Mouse (Mus musculus): Measurements from ENCODE around the gene Ccdc12. TPM values are rescaled to one million over a fixed set of nuclear protein-coding genes. Genes with fewer than 3 reads are reported as not detected.
A peak's percentile ranks its signal among the peaks of the same experiment; 100 is the strongest.

Gene Ccdc12
- polyA plus RNA-seq (2015; fragmentation: Nextera tagmentation; extraction: Ambion mirVana): 88.5 and 101 TPM in 2 replicates

- Histone ChIP-seq H3K9ac (ENCODE audit: low read depth, low read length) (peak within 1 kb of the TSS; percentile 92), H3K27ac (ENCODE audit: low read depth, low read length) (peak within 1 kb of the TSS; percentile 96), H3K9me3 (ENCODE audit: control insufficient read depth, low read length) (no peaks in the 10 kb centered on the region), H3K4me2 (ENCODE audit: low read length) (peak within 1 kb of the TSS; percentile 83), H3K4me3 (ENCODE audit: low read length) (peak within 1 kb of the TSS; percentile 73), H3K36me3 (ENCODE audit: control insufficient read depth, insufficient read depth, low read length) (no peaks in the 10 kb centered on the region), H3K27me3 (replicated peaks; ENCODE audit: control insufficient read depth, insufficient read depth, low read length) (peaks cover 4% of the 10 kb centered on the region), H3K4me1 (ENCODE audit: control insufficient read depth, insufficient read depth, low read depth, low read length) (peaks cover 33% of the 10 kb centered on the region)
- WGBS: under 1% methylated on average over 52 of the region's 52 CpGs
- peak; percentile 97 for ATAC-seq
Observed at GRCm38 (mm10) chr9:110656249-110657221, at the start of gene Ccdc12. Ccdc12 (plus strand) TSS chr9:110656503.

GRCm38 (mm10) chr9:110611471-110611870 is 44.8 kb upstream of the Ccdc12 start:
- Histone ChIP-seq H3K4me1 (ENCODE audit: control insufficient read depth, insufficient read depth, low read depth, low read length) (no peaks in the 10 kb centered on the region), H3K27ac (ENCODE audit: low read depth, low read length) (no peak overlapping the region), H3K36me3 (ENCODE audit: control insufficient read depth, insufficient read depth, low read length) (peaks cover 15% of the 10 kb centered on the region), H3K4me3 (ENCODE audit: low read length) (no peak overlapping the region), H3K9ac (ENCODE audit: low read depth, low read length) (no peak overlapping the region), H3K27me3 (replicated peaks; ENCODE audit: control insufficient read depth, insufficient read depth, low read length) (no peaks in the 10 kb centered on the region), H3K4me2 (ENCODE audit: low read length) (no peak overlapping the region), H3K9me3 (ENCODE audit: control insufficient read depth, low read length) (no peaks in the 10 kb centered on the region)
- ATAC-seq: no peak
- WGBS: 87% methylated on average over 3 of the region's 3 CpGs

- Histone ChIP-seq H3K36me3 (ENCODE audit: control insufficient read depth, insufficient read depth, low read length) (peaks cover 31% of the 10 kb centered on the region), H3K4me3 (ENCODE audit: low read length) (no peak overlapping the region), H3K9ac (ENCODE audit: low read depth, low read length) (no peak overlapping the region), H3K27ac (ENCODE audit: low read depth, low read length) (no peak overlapping the region), H3K27me3 (replicated peaks; ENCODE audit: control insufficient read depth, insufficient read depth, low read length) (no peaks in the 10 kb centered on the region), H3K9me3 (ENCODE audit: control insufficient read depth, low read length) (no peaks in the 10 kb centered on the region), H3K4me2 (ENCODE audit: low read length) (no peak overlapping the region), H3K4me1 (ENCODE audit: control insufficient read depth, insufficient read depth, low read depth, low read length) (no peaks in the 10 kb centered on the region)
- WGBS: 83% methylated on average over 3 of the region's 3 CpGs
- ATAC-seq: no peak
Observed at GRCm38 (mm10) chr9:110617081-110617480, 39.2 kb upstream of the Ccdc12 start.

DNA sequence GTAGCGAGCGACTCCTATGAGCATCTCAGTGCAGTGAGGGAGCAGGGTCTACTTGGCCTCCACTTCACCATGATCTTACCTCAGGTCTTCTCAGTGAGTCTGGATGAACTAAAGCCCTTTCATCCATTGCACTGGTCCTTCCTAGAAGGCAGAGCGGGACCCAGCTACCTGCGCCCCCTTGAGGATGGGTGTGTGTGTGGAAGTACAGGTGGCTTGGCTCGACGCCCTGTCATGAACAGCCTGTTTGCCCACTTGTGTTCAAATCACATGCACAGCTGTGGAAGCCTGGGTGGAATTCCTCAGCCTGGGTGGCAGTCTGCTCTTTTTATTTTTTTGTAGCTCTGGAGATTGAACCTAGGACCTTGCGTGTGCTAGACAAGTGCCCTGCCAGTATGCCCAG is 36.1 kb upstream of the Ccdc12 start:
- no peak for ATAC-seq
- no peak overlapping the region for H3K27ac ChIP-seq (ENCODE audit: low read depth, low read length)
- H3K4me2 ChIP-seq (ENCODE audit: low read length): no peak overlapping the region
- 89% methylated on average over 7 of the region's 7 CpGs for WGBS
- H3K9me3 ChIP-seq (ENCODE audit: control insufficient read depth, low read length): no peaks in the 10 kb centered on the region
- no peaks in the 10 kb centered on the region for H3K27me3 ChIP-seq (replicated peaks; ENCODE audit: control insufficient read depth, insufficient read depth, low read length)
- no peak overlapping the region for H3K4me3 ChIP-seq (ENCODE audit: low read length)
- H3K36me3 ChIP-seq (ENCODE audit: control insufficient read depth, insufficient read depth, low read length): peaks cover 26% of the 10 kb centered on the region
- peaks cover 11% of the 10 kb centered on the region for H3K4me1 ChIP-seq (ENCODE audit: control insufficient read depth, insufficient read depth, low read depth, low read length)
- H3K9ac ChIP-seq (ENCODE audit: low read depth, low read length): no peak overlapping the region

DNA sequence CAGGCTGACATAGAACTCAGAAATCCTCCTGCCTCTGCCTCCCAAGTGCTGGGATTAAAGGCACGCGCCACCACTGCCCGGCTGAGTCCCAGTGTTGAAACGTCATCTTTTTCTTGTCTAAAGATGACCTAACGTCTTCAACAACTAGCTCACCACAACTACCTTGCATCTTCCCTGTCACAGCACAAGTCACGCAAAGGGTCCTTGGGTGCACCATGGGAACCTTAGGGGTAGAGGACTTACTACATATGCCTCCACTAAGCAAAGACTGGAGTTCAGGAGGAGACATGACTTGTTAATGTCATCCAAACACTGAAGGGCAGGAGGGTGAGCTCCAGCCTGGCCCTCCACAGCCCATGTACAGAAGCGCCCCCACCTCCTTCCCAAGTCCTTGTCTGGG is 35.6 kb upstream of the Ccdc12 start:
- ATAC-seq: no peak
- WGBS: 94% methylated on average over 7 of the region's 7 CpGs

GRCm38 (mm10) chr9:110622621-110623219 is 33.6 kb upstream of the Ccdc12 start:
- H3K27ac ChIP-seq (ENCODE audit: low read depth, low read length): no peak overlapping the region
- H3K27me3 ChIP-seq (replicated peaks; ENCODE audit: control insufficient read depth, insufficient read depth, low read length): no peaks in the 10 kb centered on the region
- H3K4me2 ChIP-seq (ENCODE audit: low read length): no peak overlapping the region
- H3K4me1 ChIP-seq (ENCODE audit: control insufficient read depth, insufficient read depth, low read depth, low read length): peaks cover 15% of the 10 kb centered on the region
- H3K36me3 ChIP-seq (ENCODE audit: control insufficient read depth, insufficient read depth, low read length): peaks cover 17% of the 10 kb centered on the region
- no peak for ATAC-seq
- H3K9ac ChIP-seq (ENCODE audit: low read depth, low read length): no peak overlapping the region
- H3K4me3 ChIP-seq (ENCODE audit: low read length): no peak overlapping the region
- WGBS: 83% methylated on average over 12 of the region's 12 CpGs
- H3K9me3 ChIP-seq (ENCODE audit: control insufficient read depth, low read length): no peaks in the 10 kb centered on the region

More for the DNA sequence above, 35.6 kb upstream of the Ccdc12 start:
- Histone ChIP-seq H3K4me3 (ENCODE audit: low read length) (no peak overlapping the region), H3K27me3 (replicated peaks; ENCODE audit: control insufficient read depth, insufficient read depth, low read length) (no peaks in the 10 kb centered on the region), H3K36me3 (ENCODE audit: control insufficient read depth, insufficient read depth, low read length) (peaks cover 24% of the 10 kb centered on the region), H3K4me2 (ENCODE audit: low read length) (no peak overlapping the region), H3K4me1 (ENCODE audit: control insufficient read depth, insufficient read depth, low read depth, low read length) (peaks cover 15% of the 10 kb centered on the region), H3K9ac (ENCODE audit: low read depth, low read length) (no peak overlapping the region), H3K9me3 (ENCODE audit: control insufficient read depth, low read length) (no peaks in the 10 kb centered on the region), H3K27ac (ENCODE audit: low read depth, low read length) (no peak overlapping the region)

DNA sequence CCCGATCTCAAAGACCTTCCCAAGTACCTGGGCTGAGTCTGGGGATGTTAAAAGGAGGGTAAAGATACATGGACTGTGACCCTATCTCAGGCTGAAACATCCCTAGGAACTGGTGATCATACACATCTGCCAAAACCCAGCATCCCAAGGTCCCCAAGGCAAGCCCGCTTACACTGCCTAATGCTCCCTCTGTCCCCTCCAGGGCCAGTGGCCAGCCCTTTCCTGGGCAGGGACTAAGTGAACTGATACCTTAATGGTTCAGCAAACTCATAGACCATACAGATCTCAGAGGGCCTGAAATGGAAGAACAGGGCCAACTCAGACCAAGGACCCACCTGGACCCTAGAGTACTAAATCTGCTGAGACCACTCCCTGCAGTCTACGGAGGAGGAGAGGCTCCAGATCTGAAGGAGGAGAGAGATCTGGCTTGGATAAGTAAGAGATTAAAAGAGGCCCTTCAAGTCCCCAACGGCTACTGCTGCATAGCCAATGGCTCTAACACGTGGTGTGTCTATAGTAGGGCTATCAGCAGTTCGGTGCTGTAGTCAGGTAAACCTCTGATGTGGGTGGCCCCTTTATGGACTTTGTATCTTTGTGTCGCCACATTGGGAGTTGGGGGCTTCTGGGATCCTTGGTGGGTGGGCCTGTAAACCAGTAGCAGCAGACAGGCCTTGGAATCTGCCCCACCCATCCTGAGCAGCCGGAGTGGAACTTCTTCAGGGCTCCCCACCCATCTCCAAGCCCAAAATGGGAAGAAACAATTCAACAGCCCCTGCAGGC is 32.7 kb upstream of the Ccdc12 start:
- Histone ChIP-seq H3K36me3 (ENCODE audit: control insufficient read depth, insufficient read depth, low read length) (peaks cover 8% of the 10 kb centered on the region), H3K4me3 (ENCODE audit: low read length) (peak overlapping the region; percentile 50), H3K27ac (ENCODE audit: low read depth, low read length) (peak overlapping the region; percentile 78), H3K9ac (ENCODE audit: low read depth, low read length) (peak overlapping the region; percentile 73), H3K27me3 (replicated peaks; ENCODE audit: control insufficient read depth, insufficient read depth, low read length) (no peaks in the 10 kb centered on the region), H3K4me1 (ENCODE audit: control insufficient read depth, insufficient read depth, low read depth, low read length) (peaks cover 15% of the 10 kb centered on the region), H3K4me2 (ENCODE audit: low read length) (peak overlapping the region; percentile 95), H3K9me3 (ENCODE audit: control insufficient read depth, low read length) (no peaks in the 10 kb centered on the region)
- 53% methylated on average over 8 of the region's 8 CpGs for WGBS
- no peak; the same call in 1 of the 2 replicates for ATAC-seq

- peak; percentile 94 for ATAC-seq
- Histone ChIP-seq H3K9me3 (ENCODE audit: control insufficient read depth, low read length) (no peaks in the 10 kb centered on the region), H3K4me2 (ENCODE audit: low read length) (peak within 1 kb of the TSS; percentile 95), H3K27ac (ENCODE audit: low read depth, low read length) (peak within 1 kb of the TSS; percentile 78), H3K9ac (ENCODE audit: low read depth, low read length) (peak within 1 kb of the TSS; percentile 73), H3K27me3 (replicated peaks; ENCODE audit: control insufficient read depth, insufficient read depth, low read length) (no peaks in the 10 kb centered on the region), H3K4me1 (ENCODE audit: control insufficient read depth, insufficient read depth, low read depth, low read length) (peaks cover 15% of the 10 kb centered on the region), H3K4me3 (ENCODE audit: low read length) (peak within 1 kb of the TSS; percentile 50), H3K36me3 (ENCODE audit: control insufficient read depth, insufficient read depth, low read length) (peaks cover 5% of the 10 kb centered on the region; the same call in 1 of the 2 replicates)
- under 1% methylated on average over 41 of the region's 41 CpGs for WGBS
Observed at GRCm38 (mm10) chr9:110624361-110625166, 31.7 kb upstream of the Ccdc12 start, which contains the start of gene Nradd. Nradd (minus strand) TSS chr9:110624452.

Measured in hindbrain, embryonic 16.5 days (tissue).